Mouse (Mus musculus) embryonic facial prominence, embryonic 10.5 days (tissue): ENCODE results near the gene Fxyd7. TPM values are rescaled to one million over a fixed set of nuclear protein-coding genes. Genes with fewer than 3 reads are reported as not detected.

Experiments
- DNase-seq: peaks from one replicate; pipeline ENCODE4 v3.0.0-alpha.2; 2017; ENCODE audit warnings: low spot score
- H3K27ac ChIP-seq: fragments of 300-500 bp; sonication (generic); replicated peaks from 2 replicates; pipeline ENCODE4 v1.5.1; 2016; ENCODE audit warnings: mild to moderate bottlenecking
- H3K27me3 ChIP-seq: fragments of 300-500 bp; sonication (generic); replicated peaks from 2 replicates; pipeline ENCODE4 v1.6.1; 2016; ENCODE audit warnings: low read depth, mild to moderate bottlenecking; ENCODE audit not compliant: poor library complexity, severe bottlenecking
- H3K36me3 ChIP-seq: fragments of 300-500 bp; sonication (generic); replicated peaks from 2 replicates; pipeline ENCODE4 v1.6.1; 2016; ENCODE audit warnings: mild to moderate bottlenecking, moderate library complexity
- H3K4me1 ChIP-seq: fragments of 300-500 bp; sonication (generic); 2 replicates; pipeline ENCODE4 v1.6.1; 2016
- H3K4me3 ChIP-seq: fragments of 300-500 bp; sonication (generic); 2 replicates; pipeline ENCODE4 v1.5.1; 2016; ENCODE audit warnings: mild to moderate bottlenecking, moderate library complexity
- H3K9me3 ChIP-seq: fragments of 300-500 bp; sonication (generic); 2 replicates; pipeline ENCODE4 v1.6.1; 2016; ENCODE audit warnings: mild to moderate bottlenecking
- WGBS: fragments of 180-500 bp; shearing (Covaris S2); methylation state at CpG from one replicate; pipeline ENCODE4 v1.1.7; 2016; 5-methylcytosine and 5-hydroxymethylcytosine counted together
- polyA plus RNA-seq: library from polyadenylated mRNA; unstranded; fragments of >200 nt; fragmentation: Nextera tagmentation; extraction: Ambion mirVana; gene quantifications from 2 replicates; pipeline ENCODE4 v1.2.1, GENCODE M21; 2016

Gene Fxyd7
- polyA plus RNA-seq, result 0.55 and 3.1 TPM in 2 replicates

GRCm38 (mm10) chr7:31051321-31052021, at the start of gene Fxyd7:
Fxyd7 (minus strand) TSS chr7:31051467.
- H3K4me1 ChIP-seq, result peaks cover 69% of the 10 kb centered on the region
- H3K9me3 ChIP-seq, result no peaks in the 10 kb centered on the region
- peak within 1 kb of the TSS; percentile 47 for H3K4me3 ChIP-seq
- H3K36me3 ChIP-seq, result no peaks in the 10 kb centered on the region
- peak; percentile 47 for DNase-seq
- H3K27ac ChIP-seq, result no peak within 1 kb of the TSS
- WGBS, result 2% methylated on average over 28 of the region's 28 CpGs
- peaks cover 91% of the 10 kb centered on the region for H3K27me3 ChIP-seq

- WGBS, result 87% methylated on average over 14 of the region's 14 CpGs
- Histone ChIP-seq H3K9me3 (no peaks in the 10 kb centered on the region), H3K4me3 (no peak overlapping the region), H3K4me1 (peaks cover 16% of the 10 kb centered on the region; the same call in 1 of the 2 replicates), H3K27ac (no peak overlapping the region), H3K36me3 (no peaks in the 10 kb centered on the region), H3K27me3 (peaks cover 3% of the 10 kb centered on the region; the same call in 1 of the 2 replicates)
- DNase-seq, result no peak
These were observed 49.5 kb upstream of the Fxyd7 start for GRCm38 (mm10) chr7:31100786-31101185.

DNA sequence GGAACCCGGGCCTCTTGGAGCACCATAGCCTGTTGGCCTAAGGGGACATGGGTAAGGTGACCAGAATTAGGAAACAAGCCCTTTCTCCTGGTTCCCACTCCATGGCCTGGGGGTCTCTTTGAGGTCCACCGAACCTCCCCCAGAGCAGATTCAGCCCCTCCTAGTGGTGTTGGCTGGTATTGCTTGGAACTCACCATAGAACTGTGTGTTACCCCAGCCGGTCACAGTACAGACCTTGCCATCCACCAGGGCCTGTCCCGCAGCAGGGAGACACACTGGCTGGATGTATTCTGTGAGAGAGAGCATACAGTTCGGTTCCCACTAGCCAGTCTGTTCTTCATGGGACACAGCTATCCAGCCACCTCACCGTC, 48.3 kb upstream of the Fxyd7 start:
- 85% methylated on average over 6 of the region's 6 CpGs for WGBS
- Histone ChIP-seq H3K9me3 (no peaks in the 10 kb centered on the region), H3K27ac (no peak overlapping the region), H3K4me1 (0 out of 2 replicates have a peak, but pooled peaks cover 9% of the 10 kb centered on the region), H3K27me3 (peaks cover 3% of the 10 kb centered on the region; the same call in 1 of the 2 replicates), H3K36me3 (no peaks in the 10 kb centered on the region), H3K4me3 (no peak overlapping the region)
- DNase-seq, result no peak

GRCm38 (mm10) chr7:31098697-31099611, 47.7 kb upstream of the Fxyd7 start:
- no peak for DNase-seq
- no peaks in the 10 kb centered on the region for H3K9me3 ChIP-seq
- WGBS, result 77% methylated on average over 22 of the region's 22 CpGs
- H3K27ac ChIP-seq, result no peak overlapping the region; the same call in 1 of the 2 replicates
- peaks cover 3% of the 10 kb centered on the region; the same call in 1 of the 2 replicates for H3K27me3 ChIP-seq
- H3K4me3 ChIP-seq, result no peak overlapping the region
- H3K4me1 ChIP-seq, result 0 out of 2 replicates have a peak, but pooled peaks cover 9% of the 10 kb centered on the region
- H3K36me3 ChIP-seq, result no peaks in the 10 kb centered on the region

GRCm38 (mm10) chr7:31097583-31098248, 46.4 kb upstream of the Fxyd7 start:
- Histone ChIP-seq H3K4me1 (0 out of 2 replicates have a peak, but pooled peaks cover 9% of the 10 kb centered on the region), H3K4me3 (peak overlapping the region; percentile 40), H3K9me3 (no peaks in the 10 kb centered on the region)

DNA sequence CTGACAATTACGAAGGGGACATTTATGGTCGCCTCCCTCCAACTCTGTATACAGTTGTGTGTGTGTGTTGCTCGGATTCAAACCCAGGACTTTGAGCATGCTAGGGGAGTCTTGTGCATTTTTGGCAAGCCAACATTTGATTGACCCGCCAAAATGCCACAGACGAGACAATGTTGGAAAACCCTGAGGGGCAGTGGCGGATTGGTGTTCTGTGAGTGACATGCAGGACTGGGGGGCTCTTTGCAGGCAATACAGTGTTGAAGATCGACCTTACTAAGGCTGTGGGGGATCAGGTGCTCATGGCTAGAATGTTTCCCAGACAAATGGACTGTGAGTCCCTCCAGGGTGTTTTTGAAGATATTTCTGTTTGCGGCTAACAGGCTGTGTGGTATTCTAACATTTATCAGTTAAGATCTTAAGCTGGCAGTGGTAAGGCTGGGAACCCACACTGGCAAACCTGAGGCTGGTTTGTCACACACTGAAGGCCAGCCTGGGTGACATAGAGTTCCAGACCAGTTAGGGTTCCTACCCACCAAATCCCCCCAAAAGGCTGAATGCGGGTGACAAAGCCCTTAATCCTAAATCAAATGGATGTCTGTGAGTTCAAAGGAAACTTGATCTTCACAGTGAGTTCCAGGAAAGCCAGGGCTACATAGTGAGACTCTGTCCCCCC, 45.8 kb upstream of the Fxyd7 start:
- Histone ChIP-seq H3K27me3 (no peaks in the 10 kb centered on the region), H3K9me3 (no peaks in the 10 kb centered on the region), H3K4me1 (0 out of 2 replicates have a peak, but pooled peaks cover 9% of the 10 kb centered on the region), H3K27ac (no peak overlapping the region), H3K4me3 (no peak overlapping the region), H3K36me3 (no peaks in the 10 kb centered on the region)
- 67% methylated on average over 9 of the region's 9 CpGs for WGBS
- DNase-seq, result no peak

More at GRCm38 (mm10) chr7:31097583-31098248, 46.4 kb upstream of the Fxyd7 start:
- DNase-seq, result peak; percentile 92
- H3K27ac ChIP-seq, result peak overlapping the region; percentile 57; the same call in 1 of the 2 replicates
- WGBS, result 38% methylated on average over 20 of the region's 20 CpGs
- no peaks in the 10 kb centered on the region; the same call in 1 of the 2 replicates for H3K27me3 ChIP-seq
- no peaks in the 10 kb centered on the region for H3K36me3 ChIP-seq

DNA sequence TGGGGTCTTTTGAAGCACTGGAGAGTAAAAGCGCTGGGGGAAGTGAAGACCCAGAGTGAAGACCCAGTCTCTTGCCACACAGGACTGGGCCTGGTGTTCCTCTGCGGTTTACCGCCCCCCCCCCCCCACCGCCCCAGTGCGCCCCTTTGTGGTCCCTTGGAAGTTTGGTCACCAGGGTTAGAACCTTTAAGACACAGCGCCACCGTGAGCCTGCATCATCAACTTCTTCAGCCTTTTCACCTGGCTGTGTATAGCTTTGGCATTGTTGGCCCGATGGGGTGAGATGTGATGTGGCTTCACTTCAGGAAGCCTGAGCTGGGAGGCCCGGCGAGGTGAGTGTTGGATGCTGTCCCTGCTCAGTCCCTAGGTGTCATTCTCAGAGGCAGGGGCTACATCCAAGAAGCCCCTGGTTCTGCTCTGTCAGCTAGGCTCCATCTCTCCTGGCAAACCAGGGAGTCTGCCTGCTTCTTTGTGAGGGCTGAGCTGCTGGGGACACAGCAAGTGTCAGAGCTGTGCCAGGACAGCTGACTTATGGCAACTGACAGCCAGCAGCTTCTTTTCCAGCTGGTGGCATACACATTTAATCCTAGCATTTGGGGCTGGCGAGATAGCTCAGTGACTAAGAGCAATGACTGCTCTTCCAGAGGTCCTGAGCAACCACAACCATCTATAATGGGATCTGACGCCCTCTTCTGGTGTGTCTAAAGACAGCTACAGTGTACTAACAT, 43.7 kb upstream of the Fxyd7 start:
- WGBS, result 27% methylated on average over 12 of the region's 12 CpGs
- H3K4me1 ChIP-seq, result 0 out of 2 replicates have a peak, but pooled peaks cover 9% of the 10 kb centered on the region
- H3K9me3 ChIP-seq, result no peaks in the 10 kb centered on the region
- H3K4me3 ChIP-seq, result no peak overlapping the region
- no peak for DNase-seq
- no peak overlapping the region for H3K27ac ChIP-seq
- no peaks in the 10 kb centered on the region for H3K36me3 ChIP-seq
- H3K27me3 ChIP-seq, result no peaks in the 10 kb centered on the region

DNA sequence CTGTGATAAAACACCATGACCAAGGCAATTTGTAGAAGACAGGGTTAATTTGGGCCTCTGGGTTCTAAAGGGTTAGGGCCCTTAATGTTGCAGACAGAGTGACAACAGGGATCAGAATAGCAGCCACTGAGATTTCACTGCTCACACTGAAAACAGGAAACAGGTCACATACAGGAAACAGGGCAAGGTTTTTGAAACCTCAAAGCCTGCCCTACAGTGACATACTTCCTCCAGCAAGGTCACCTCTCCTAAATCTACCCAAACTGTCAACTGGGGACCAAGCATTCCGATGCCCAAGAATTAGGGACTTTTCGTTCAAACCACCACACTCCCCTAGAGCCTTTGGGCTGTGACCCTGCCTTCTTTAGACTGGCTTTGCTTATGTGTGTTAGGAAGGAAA, 38.5 kb upstream of the Fxyd7 start:
- no peak overlapping the region for H3K27ac ChIP-seq
- DNase-seq, result no peak
- 90% methylated on average over 2 of the region's 2 CpGs for WGBS
- H3K27me3 ChIP-seq, result no peaks in the 10 kb centered on the region
- H3K36me3 ChIP-seq, result no peaks in the 10 kb centered on the region
- H3K9me3 ChIP-seq, result no peaks in the 10 kb centered on the region
- H3K4me3 ChIP-seq, result no peak overlapping the region
- peaks cover 15% of the 10 kb centered on the region for H3K4me1 ChIP-seq

DNA sequence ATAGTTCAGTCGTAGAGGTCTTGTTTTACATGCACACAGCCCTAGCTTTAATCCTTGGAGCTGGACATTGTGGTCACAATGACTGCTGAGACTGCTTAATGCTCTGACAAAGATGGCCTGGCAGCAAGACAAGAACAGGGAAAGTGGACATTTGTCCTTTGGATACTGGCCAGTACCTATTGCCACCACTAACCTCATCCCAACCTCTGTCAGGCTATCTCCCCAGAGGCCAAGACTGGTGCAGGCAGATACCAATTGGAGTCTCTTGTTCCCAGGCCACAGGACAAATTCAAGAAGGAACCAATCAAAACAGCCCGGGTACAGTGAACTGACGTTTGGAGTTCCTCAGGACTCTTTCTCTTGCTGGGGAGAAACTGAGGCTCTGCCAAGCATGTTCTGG, 36.9 kb upstream of the Fxyd7 start:
- no peaks in the 10 kb centered on the region for H3K36me3 ChIP-seq

GRCm38 (mm10) chr7:31087262-31087661, 36.0 kb upstream of the Fxyd7 start:
- WGBS, result 67% methylated on average over 2 of the region's 2 CpGs

More for the DNA sequence above, 36.9 kb upstream of the Fxyd7 start:
- no peak for DNase-seq
- no peak overlapping the region for H3K27ac ChIP-seq
- no peaks in the 10 kb centered on the region for H3K27me3 ChIP-seq
- no peaks in the 10 kb centered on the region for H3K9me3 ChIP-seq
- 76% methylated on average over 3 of the region's 3 CpGs for WGBS
- no peak overlapping the region for H3K4me3 ChIP-seq
- H3K4me1 ChIP-seq, result peaks cover 29% of the 10 kb centered on the region

GRCm38 (mm10) chr7:31086175-31086755, 35.0 kb upstream of the Fxyd7 start:
- peak overlapping the region; percentile 36 for H3K27ac ChIP-seq
- H3K4me3 ChIP-seq, result no peak overlapping the region
- H3K4me1 ChIP-seq, result peaks cover 40% of the 10 kb centered on the region
- no peaks in the 10 kb centered on the region for H3K9me3 ChIP-seq
- 92% methylated on average over 9 of the region's 9 CpGs for WGBS
- no peaks in the 10 kb centered on the region for H3K36me3 ChIP-seq
- H3K27me3 ChIP-seq, result no peaks in the 10 kb centered on the region
- DNase-seq, result no peak

More at GRCm38 (mm10) chr7:31087262-31087661, 36.0 kb upstream of the Fxyd7 start:
- no peaks in the 10 kb centered on the region for H3K9me3 ChIP-seq
- no peak for DNase-seq
- H3K27me3 ChIP-seq, result no peaks in the 10 kb centered on the region
- no peaks in the 10 kb centered on the region for H3K36me3 ChIP-seq
- H3K27ac ChIP-seq, result peak overlapping the region; percentile 48
- H3K4me3 ChIP-seq, result no peak overlapping the region
- peaks cover 37% of the 10 kb centered on the region for H3K4me1 ChIP-seq
